In genomic region chr17:24258981-24259380, GRCm38 (mm10) we compare ENCODE assay signal across 25 mouse cellular contexts. TPM values are rescaled to one million over a fixed set of nuclear protein-coding genes. Genes with fewer than 3 reads are reported as not detected.
"Had no signal": no experiment of that assay in that cellular context is flagged by ENCODE, and none has a peak within 500 bp of the region (broad histone marks: within the 10 kb centered on the region; RNA-seq: fewer than 3 reads in every experiment).

No protein-coding gene starts in this region.

- H3K4me2 ChIP-seq: liver, embryonic 12.5 days; liver, embryonic 15.5 days; lung, embryonic 15.5 days; midbrain, embryonic 13.5 days; neural tube, embryonic 13.5 days; stomach, embryonic 15.5 days had no signal

- H3K9ac ChIP-seq: liver, embryonic 12.5 days; liver, embryonic 15.5 days; lung, embryonic 15.5 days; midbrain, embryonic 13.5 days; neural tube, embryonic 13.5 days; stomach, embryonic 15.5 days had no signal

- H3K36me3 ChIP-seq: liver, embryonic 12.5 days; liver, embryonic 15.5 days; lung, embryonic 15.5 days; midbrain, embryonic 10.5 days; midbrain, embryonic 13.5 days; neural tube, embryonic 13.5 days; stomach, embryonic 15.5 days had no signal

- H3K9me3 ChIP-seq: liver, embryonic 12.5 days; liver, embryonic 15.5 days; lung, embryonic 15.5 days; midbrain, embryonic 10.5 days; midbrain, embryonic 13.5 days; neural tube, embryonic 13.5 days; stomach, embryonic 15.5 days had no signal

- H3K27me3 ChIP-seq: liver, embryonic 15.5 days; lung, embryonic 15.5 days; megakaryocyte, embryonic 14.5 days; midbrain, embryonic 13.5 days; neural tube, embryonic 13.5 days; stomach, embryonic 15.5 days had no signal

- H3K27ac ChIP-seq: layer of hippocampus, adult 2 months; left cerebral cortex, adult 2 months; liver, embryonic 12.5 days; liver, embryonic 15.5 days; lung, embryonic 15.5 days; midbrain, embryonic 10.5 days; midbrain, embryonic 13.5 days; neural tube, embryonic 13.5 days; stomach, embryonic 15.5 days had no signal

- DNase-seq: kidney, adult 9 months; kidney, postnatal 14 days; layer of hippocampus, adult 9-11 months; layer of hippocampus, postnatal 36 days; lung, adult 18-20 months; lung, postnatal 10 days; lung, postnatal 36 days; right cerebral cortex, adult 18-20 months; right cerebral cortex, postnatal 14 days; right cerebral cortex, postnatal 4 days; thymus, postnatal 25 days had no signal

- ATAC-seq: liver, embryonic 12.5 days; midbrain, embryonic 13.5 days; midbrain, embryonic 16.5 days had no signal

- H3K4me1 ChIP-seq: lung, embryonic 15.5 days; megakaryocyte, embryonic 14.5 days; midbrain, embryonic 10.5 days; midbrain, embryonic 13.5 days; neural tube, embryonic 13.5 days; stomach, embryonic 15.5 days had no signal

- H3K4me3 ChIP-seq: layer of hippocampus, adult 2 months; left cerebral cortex, adult 2 months; liver, embryonic 12.5 days; liver, embryonic 15.5 days; lung, embryonic 15.5 days; megakaryocyte, embryonic 14.5 days; midbrain, embryonic 10.5 days; midbrain, embryonic 13.5 days; myocyte; neural tube, embryonic 13.5 days; stomach, embryonic 15.5 days had no signal

RNA-seq across cellular contexts. Expression of gene Ntn3, which starts 49.6 kb away (rescaled TPM):
- total RNA-seq: monocyte, adult 5-6 weeks; neutrophil, adult 5-6 weeks had no signal
